Mouse (Mus musculus) cerebellum, postnatal 36 days (tissue): ENCODE results near the gene Clnk.

Experiments used
- DNase-seq, 2 experiments: peaks; one replicate each; pipeline ENCODE4 v3.0.0; 2021 to 2022; ENCODE audit warnings: mixed read lengths in 2 of 2

The Clnk gene

GRCm38 (mm10) chr5:38708940-38709581 lies 167.6 kb downstream of the Clnk start:
- peak in 1 of 2 experiments; percentile 11 for DNase-seq

- DNase-seq = no peak
Observed at GRCm38 (mm10) chr5:38707364-38708075, 169.1 kb downstream of the Clnk start.

GRCm38 (mm10) chr5:38702941-38703340 lies 173.7 kb downstream of the Clnk start:
- DNase-seq = no peak

GRCm38 (mm10) chr5:38702091-38702490 lies 174.5 kb downstream of the Clnk start:
- no peak for DNase-seq

GRCm38 (mm10) chr5:38698466-38698865 lies 178.1 kb downstream of the Clnk start:
- no peak for DNase-seq

- DNase-seq = no peak
Observed at GRCm38 (mm10) chr5:38698046-38698445, 178.6 kb downstream of the Clnk start.

GRCm38 (mm10) chr5:38696616-38697375 lies 179.8 kb downstream of the Clnk start:
- no peak for DNase-seq

- DNase-seq = no peak
Observed at GRCm38 (mm10) chr5:38692859-38693258, 183.8 kb downstream of the Clnk start.

GRCm38 (mm10) chr5:38689186-38689585 lies 187.4 kb downstream of the Clnk start:
- DNase-seq = no peak

GRCm38 (mm10) chr5:38687694-38688093 lies 188.9 kb downstream of the Clnk start:
- DNase-seq = no peak

GRCm38 (mm10) chr5:38684164-38684911 lies 192.3 kb downstream of the Clnk start, which contains the start of gene Zfp518b:
Gene Zfp518b (minus strand): TSS chr5:38684826.
- peak; percentile 78 to 84 for DNase-seq

GRCm38 (mm10) chr5:38658836-38659235 lies 217.8 kb downstream of the Clnk start:
- DNase-seq = no peak
